Mouse (Mus musculus) heart, embryonic 11.5 days (tissue): ENCODE results near the gene Caln1. TPM values are rescaled to one million over a fixed set of nuclear protein-coding genes. Genes with fewer than 3 reads are reported as not detected.
A peak's percentile ranks its signal among the peaks of the same experiment; 100 is the strongest.
"Not testable (repeated sequence)": the region's sequence is repeated elsewhere in the genome, so short reads cannot be mapped to it uniquely, and the experiment has no call there.

Experiments
- ATAC-seq: fragments of 200-750 bp; cut with Nextera tagmentation; replicated peaks from 2 replicates; pipeline ENCODE4 v1.8.0; 2017; ENCODE audit warnings: moderate library complexity; ENCODE audit not compliant: insufficient number of reproducible peaks, low FRiP score, low TSS enrichment
- H3K27ac ChIP-seq: fragments of 300-500 bp; sonication (generic); 2 replicates; pipeline ENCODE4 v1.5.1; 2014; ENCODE audit warnings: mild to moderate bottlenecking, low read depth, low read length
- H3K27me3 ChIP-seq: fragments of 300-500 bp; sonication (generic); 2 replicates; pipeline ENCODE4 v1.6.1; 2014; ENCODE audit warnings: mild to moderate bottlenecking, low read length, mixed read lengths; ENCODE audit not compliant: control insufficient read depth, insufficient read depth
- H3K36me3 ChIP-seq: fragments of 300-500 bp; sonication (generic); 2 replicates; pipeline ENCODE4 v1.6.1; 2014; ENCODE audit warnings: mild to moderate bottlenecking, low read length, moderate library complexity, mixed read lengths; ENCODE audit not compliant: control insufficient read depth, insufficient read depth
- H3K4me1 ChIP-seq: fragments of 300-500 bp; sonication (generic); 2 replicates; pipeline ENCODE4 v1.6.1; 2014; ENCODE audit warnings: low read length; ENCODE audit not compliant: control insufficient read depth, insufficient read depth
- H3K4me2 ChIP-seq: fragments of 300-500 bp; sonication (generic); 2 replicates; pipeline ENCODE4 v1.6.1; 2014; ENCODE audit warnings: mild to moderate bottlenecking, moderate library complexity
- H3K4me3 ChIP-seq: fragments of 300-500 bp; sonication (generic); 2 replicates; pipeline ENCODE4 v1.5.1; 2014; ENCODE audit warnings: low read depth, low read length
- H3K9ac ChIP-seq: fragments of 300-500 bp; sonication (generic); 2 replicates; pipeline ENCODE4 v1.6.1; 2014; ENCODE audit warnings: mild to moderate bottlenecking, low read depth, low read length, moderate library complexity
- H3K9me3 ChIP-seq: fragments of 300-500 bp; sonication (generic); replicated peaks from 2 replicates; pipeline ENCODE4 v1.6.1; 2016; ENCODE audit warnings: low read length; ENCODE audit not compliant: control insufficient read depth
- WGBS: fragments of 180-500 bp; shearing (Covaris S2); extraction: QIAGEN DNeasy Blood & Tissue Kit; methylation state at CpG from one replicate; pipeline ENCODE4 v1.1.7; 2014; ENCODE audit not compliant: insufficient replicate concordance; 5-methylcytosine and 5-hydroxymethylcytosine counted together
- polyA plus RNA-seq: library from polyadenylated mRNA; unstranded; fragments of >200 nt; fragmentation: Nextera tagmentation; extraction: Ambion mirVana; gene quantifications from 2 replicates; pipeline ENCODE4 v1.2.1, GENCODE M21; 2014

The Caln1 gene
- polyA plus RNA-seq, 1 experiment from 2014 or later, result 0.11 TPM

DNA sequence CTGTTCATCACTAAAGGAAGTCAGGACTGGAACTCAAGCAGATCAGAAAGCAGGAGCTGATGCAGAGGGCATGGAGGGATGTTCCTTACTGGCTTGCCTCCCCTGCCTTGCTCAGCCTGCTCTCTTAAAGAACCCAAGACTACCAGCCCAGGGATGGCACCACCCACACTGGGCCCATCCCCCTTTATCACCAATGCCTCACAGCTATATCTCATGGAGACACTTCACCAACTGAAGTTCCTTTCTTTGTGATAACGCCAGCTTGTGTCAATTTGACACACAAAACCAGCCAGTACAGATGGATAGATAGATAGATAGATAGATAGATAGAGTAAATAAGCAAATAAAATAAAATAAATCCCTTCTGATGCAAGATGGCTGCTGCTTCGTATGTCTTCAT lies 276.9 kb downstream of the Caln1 start:
- not testable (repeated sequence) for H3K4me2 ChIP-seq, H3K27ac ChIP-seq, H3K36me3 ChIP-seq, H3K27me3 ChIP-seq, ATAC-seq, H3K4me3 ChIP-seq, H3K9ac ChIP-seq, H3K9me3 ChIP-seq, H3K4me1 ChIP-seq
- WGBS, result 68% methylated on average over 2 of the region's 2 CpGs

DNA sequence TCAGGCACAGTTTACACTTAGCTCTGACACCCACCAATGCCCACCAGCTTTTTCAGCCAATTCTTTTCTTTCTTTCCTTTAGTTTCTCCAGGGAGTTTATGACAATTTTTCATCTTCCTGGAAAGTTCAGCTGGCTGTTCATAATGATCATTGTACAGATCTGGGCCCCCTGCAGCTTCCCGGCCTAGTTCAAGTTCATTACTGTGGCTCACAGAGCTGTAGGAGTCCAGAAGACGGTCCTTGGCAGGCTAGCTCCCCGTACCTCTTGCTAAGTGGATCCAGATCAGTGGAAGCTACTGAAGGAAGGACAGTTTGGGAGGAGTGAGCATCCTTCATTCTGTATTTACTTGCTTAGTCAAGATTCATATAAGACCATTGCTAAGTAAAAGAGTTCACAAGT lies 288.9 kb downstream of the Caln1 start:
- no peaks in the 10 kb centered on the region for H3K9me3 ChIP-seq
- no peak overlapping the region for H3K27ac ChIP-seq
- H3K36me3 ChIP-seq, result no peaks in the 10 kb centered on the region
- ATAC-seq, result no peak
- H3K4me1 ChIP-seq, result no peaks in the 10 kb centered on the region
- H3K4me3 ChIP-seq, result no peak overlapping the region
- H3K27me3 ChIP-seq, result no peaks in the 10 kb centered on the region
- 73% methylated on average over 3 of the region's 3 CpGs for WGBS
- H3K9ac ChIP-seq, result no peak overlapping the region
- no peak overlapping the region for H3K4me2 ChIP-seq

DNA sequence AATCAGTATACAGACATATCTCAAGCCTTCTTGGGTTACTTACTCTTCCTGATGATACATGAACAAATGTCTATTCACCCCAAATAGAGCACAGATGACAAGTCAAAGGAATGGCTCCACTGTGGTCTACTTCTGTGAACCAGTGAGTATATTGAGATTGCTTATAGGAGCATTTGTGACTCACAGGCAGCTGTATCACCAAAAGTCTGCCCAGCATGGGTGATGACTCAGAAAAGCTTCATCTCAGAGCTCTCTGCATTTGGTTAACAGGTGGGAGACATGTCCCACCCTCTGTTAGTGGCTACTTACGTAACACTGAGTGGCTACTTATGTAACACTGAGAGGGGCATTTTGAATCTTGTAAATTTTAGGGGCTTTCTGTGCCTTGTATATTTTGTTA lies 296.8 kb downstream of the Caln1 start:
- no peak for ATAC-seq

GRCm38 (mm10) chr5:130672588-130672987 lies 303.3 kb downstream of the Caln1 start:
- no peaks in the 10 kb centered on the region for H3K36me3 ChIP-seq
- H3K27me3 ChIP-seq, result no peaks in the 10 kb centered on the region
- H3K9me3 ChIP-seq, result no peaks in the 10 kb centered on the region
- WGBS, result 42% methylated on average over 3 of the region's 3 CpGs
- no peak overlapping the region for H3K27ac ChIP-seq
- no peak overlapping the region for H3K4me2 ChIP-seq
- no peak overlapping the region for H3K4me3 ChIP-seq
- H3K4me1 ChIP-seq, result no peaks in the 10 kb centered on the region
- no peak overlapping the region for H3K9ac ChIP-seq
- no peak for ATAC-seq

More for the DNA sequence above, 296.8 kb downstream of the Caln1 start:
- no peak overlapping the region for H3K9ac ChIP-seq
- H3K4me2 ChIP-seq, result no peak overlapping the region
- no peak overlapping the region for H3K4me3 ChIP-seq
- WGBS, result 76% methylated on average over 1 of the region's 1 CpGs
- H3K4me1 ChIP-seq, result no peaks in the 10 kb centered on the region
- H3K27ac ChIP-seq, result no peak overlapping the region
- no peaks in the 10 kb centered on the region for H3K36me3 ChIP-seq
- H3K27me3 ChIP-seq, result no peaks in the 10 kb centered on the region
- H3K9me3 ChIP-seq, result no peaks in the 10 kb centered on the region

GRCm38 (mm10) chr5:130673092-130673491 lies 303.8 kb downstream of the Caln1 start:
- no peak overlapping the region for H3K4me3 ChIP-seq
- no peaks in the 10 kb centered on the region for H3K27me3 ChIP-seq
- WGBS, result 55% methylated on average over 3 of the region's 3 CpGs
- ATAC-seq, result no peak
- no peak overlapping the region for H3K4me2 ChIP-seq
- H3K27ac ChIP-seq, result no peak overlapping the region
- no peaks in the 10 kb centered on the region for H3K36me3 ChIP-seq
- no peak overlapping the region for H3K9ac ChIP-seq
- no peaks in the 10 kb centered on the region for H3K9me3 ChIP-seq
- no peaks in the 10 kb centered on the region for H3K4me1 ChIP-seq

GRCm38 (mm10) chr5:130677895-130678294 lies 308.6 kb downstream of the Caln1 start:
- no peaks in the 10 kb centered on the region for H3K9me3 ChIP-seq
- no peak overlapping the region for H3K27ac ChIP-seq
- WGBS, result 75% methylated on average over 2 of the region's 2 CpGs
- no peaks in the 10 kb centered on the region for H3K27me3 ChIP-seq
- H3K4me1 ChIP-seq, result no peaks in the 10 kb centered on the region
- no peak overlapping the region for H3K4me2 ChIP-seq
- no peak for ATAC-seq
- no peaks in the 10 kb centered on the region for H3K36me3 ChIP-seq
- no peak overlapping the region for H3K4me3 ChIP-seq
- no peak overlapping the region for H3K9ac ChIP-seq

GRCm38 (mm10) chr5:130685911-130686658 lies 316.8 kb downstream of the Caln1 start:
- Histone ChIP-seq H3K9ac (no peak overlapping the region), H3K4me1 (no peaks in the 10 kb centered on the region), H3K36me3 (no peaks in the 10 kb centered on the region), H3K27ac (no peak overlapping the region), H3K27me3 (no peaks in the 10 kb centered on the region), H3K4me3 (no peak overlapping the region), H3K4me2 (no peak overlapping the region), H3K9me3 (no peaks in the 10 kb centered on the region)
- 77% methylated on average over 5 of the region's 5 CpGs for WGBS
- no peak for ATAC-seq

- H3K9ac ChIP-seq, result no peak overlapping the region
- H3K4me3 ChIP-seq, result no peak overlapping the region
- WGBS, result 33% methylated on average over 16 of the region's 16 CpGs
- H3K27ac ChIP-seq, result no peak overlapping the region
- H3K9me3 ChIP-seq, result no peaks in the 10 kb centered on the region
- no peaks in the 10 kb centered on the region for H3K36me3 ChIP-seq
- ATAC-seq, result peak; percentile 89
- H3K27me3 ChIP-seq, result no peaks in the 10 kb centered on the region
- no peaks in the 10 kb centered on the region for H3K4me1 ChIP-seq
- H3K4me2 ChIP-seq, result peak overlapping the region; percentile 44
Measured at GRCm38 (mm10) chr5:130688385-130689138, 319.3 kb downstream of the Caln1 start.
